Mouse (Mus musculus): ENCODE data around the gene Rpsa.

Gene Rpsa

DNA sequence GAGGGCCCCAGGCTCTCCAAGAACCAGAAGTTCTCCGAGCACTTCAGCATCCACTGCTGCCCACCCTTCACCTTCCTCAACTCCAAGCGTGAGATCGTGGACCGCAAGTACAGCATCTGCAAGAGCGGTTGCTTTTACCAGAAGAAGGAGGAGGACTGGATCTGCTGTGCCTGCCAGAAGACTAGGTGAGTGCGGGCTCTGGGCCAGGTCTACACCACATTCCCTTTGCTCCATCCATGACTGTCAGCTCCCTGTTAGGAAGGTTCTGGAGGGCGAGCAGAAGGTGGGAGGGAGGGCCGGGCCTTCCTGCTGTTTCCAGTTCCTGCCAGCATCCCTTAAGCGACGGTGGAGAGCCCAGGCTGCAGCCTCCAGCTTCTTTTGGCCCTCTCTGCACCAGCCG, 40.3 kb downstream of the Rpsa start:
- no peak for ATAC-seq (ENCODE audit: low TSS enrichment)

DNA sequence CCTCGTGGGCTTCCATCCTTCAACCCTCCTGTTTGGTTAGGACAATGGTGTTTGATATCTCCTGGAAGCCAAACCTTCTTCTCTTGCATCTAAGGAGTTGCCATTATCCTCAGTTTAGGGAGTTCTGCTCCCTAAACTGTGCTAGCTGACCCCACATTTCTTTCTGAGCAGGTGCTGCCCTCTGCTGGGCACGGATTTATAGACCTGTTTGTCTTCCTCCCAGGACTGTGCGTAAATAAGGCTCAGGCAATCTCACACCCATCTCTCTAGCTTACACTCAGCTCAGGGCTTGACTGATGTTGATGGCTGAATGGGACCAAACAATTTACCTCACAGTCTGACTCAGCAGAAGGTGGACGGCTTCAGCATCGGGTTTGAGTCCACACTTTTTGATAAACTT, 43.8 kb downstream of the Rpsa start:
- no peak for ATAC-seq (ENCODE audit: low TSS enrichment)

DNA sequence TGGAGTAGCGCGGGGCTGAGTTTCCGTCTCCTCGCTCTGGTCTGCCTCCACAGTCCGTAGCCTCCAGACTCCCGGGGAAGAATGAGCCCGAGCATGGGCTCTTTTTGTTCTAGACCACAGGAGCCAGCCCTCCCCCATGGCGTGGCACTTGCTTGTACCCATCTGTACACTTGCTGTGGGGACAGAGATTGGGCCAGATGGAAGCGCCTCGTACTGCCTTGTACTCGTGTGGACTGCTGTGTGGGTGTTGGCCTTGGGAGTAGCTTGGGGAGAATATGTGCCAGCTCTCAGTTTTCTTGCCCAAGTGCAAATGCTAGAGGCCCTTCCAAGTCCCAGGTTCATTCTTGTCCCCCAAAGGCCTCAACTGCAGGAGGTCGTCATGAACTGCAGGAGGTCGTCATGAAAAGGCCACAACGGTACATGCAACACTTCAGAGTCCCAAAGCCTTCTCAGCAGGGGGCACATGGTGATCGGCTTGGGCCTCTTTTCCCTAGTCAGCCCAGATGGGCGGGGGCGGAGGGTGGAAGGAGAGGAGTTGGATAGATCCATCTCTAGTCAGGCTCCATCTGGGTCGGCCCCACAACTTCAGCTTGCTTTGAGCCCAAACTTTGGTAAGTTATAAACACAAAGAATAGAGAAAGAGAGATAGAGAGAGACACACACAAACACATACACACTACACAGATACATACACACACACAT, 47.1 kb downstream of the Rpsa start:
- ATAC-seq (ENCODE audit: low TSS enrichment) = peak; percentile 76

DNA sequence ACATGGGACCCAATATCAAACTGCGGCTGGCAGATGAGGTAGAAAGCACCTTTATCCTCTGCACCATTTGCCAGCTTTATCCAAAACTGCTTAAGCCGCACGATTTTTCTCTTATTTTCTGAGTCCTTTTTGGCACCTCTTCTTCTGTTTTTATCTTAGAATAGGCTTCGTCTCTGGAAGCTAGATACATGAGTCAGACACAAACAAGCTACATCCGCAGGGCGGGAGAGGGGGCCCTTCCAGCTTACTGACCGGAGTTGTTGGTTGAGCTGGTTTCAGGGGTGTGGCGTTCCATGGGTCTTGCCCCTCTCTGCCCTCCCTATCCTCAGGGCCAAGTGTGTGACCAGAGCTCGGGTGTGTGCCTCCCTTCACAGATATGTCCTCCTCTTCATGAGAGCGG, 51.3 kb downstream of the Rpsa start:
- ATAC-seq (ENCODE audit: low TSS enrichment) = peak; percentile 57

Measured in frontal cortex, adult (tissue).